Mouse (Mus musculus) CH12.LX (cell line): Measurements from ENCODE around the gene Tex36. TPM values are rescaled to one million over a fixed set of nuclear protein-coding genes. Genes with fewer than 3 reads are reported as not detected.

Experiments
- DNase-seq: peaks from one replicate; pipeline ENCODE4 v3.0.0-alpha.2; 2013; ENCODE audit errors: extremely low read depth
- H3K27ac ChIP-seq: 2 replicates; pipeline ENCODE4 v1.5.1; 2012; ENCODE audit warnings: low read depth, mild to moderate bottlenecking, control low read depth, moderate library complexity; ENCODE audit not compliant: insufficient read depth
- H3K27me3 ChIP-seq: replicated peaks from 2 replicates; pipeline ENCODE3; 2012; ENCODE audit warnings: inconsistent platforms
- H3K36me3 ChIP-seq, 2 experiments: replicated peaks in 1 of 2; 2 replicates each; pipeline versions ENCODE3 to v1.6.1; 2012; ENCODE audit warnings: inconsistent platforms in 1 of 2, low read length in 1 of 2, mild to moderate bottlenecking in 1 of 2, mixed read lengths in 1 of 2, moderate library complexity in 1 of 2; ENCODE audit not compliant: control insufficient read depth in 1 of 2, insufficient read depth in 1 of 2
- H3K4me1 ChIP-seq, 2 experiments: 2 replicates each; pipeline ENCODE4 v1.6.1; 2012; ENCODE audit warnings: inconsistent platforms in 1 of 2, moderate library complexity in 1 of 2; ENCODE audit not compliant: insufficient read depth in 2 of 2, control insufficient read depth in 1 of 2
- H3K4me2 ChIP-seq: 2 replicates; pipeline ENCODE4 v1.6.1; 2012; ENCODE audit warnings: low read depth, mild to moderate bottlenecking, control low read depth; ENCODE audit not compliant: poor library complexity, insufficient read depth, severe bottlenecking
- H3K4me3 ChIP-seq, 3 experiments: fragments of 150-350 bp in 1 of 3; sonication (generic) in 1 of 3; replicated peaks in 1 of 3; 2 replicates each; pipeline versions ENCODE3 to v1.5.1; 2011 to 2012; ENCODE audit warnings: low read depth in 2 of 3, low read length in 2 of 3, mild to moderate bottlenecking in 2 of 3, moderate library complexity in 2 of 3, control low read depth in 1 of 3, improper control_type of control experiment in 1 of 3, inconsistent platforms in 1 of 3, mixed read lengths in 1 of 3; ENCODE audit not compliant: poor library complexity in 1 of 3
- H3K79me2 ChIP-seq: replicated peaks from 2 replicates; pipeline ENCODE4 v1.6.1; 2012; ENCODE audit warnings: mild to moderate bottlenecking, moderate library complexity; ENCODE audit not compliant: control insufficient read depth, poor library complexity, insufficient read depth, severe bottlenecking; ENCODE audit errors: extremely low read depth
- H3K9ac ChIP-seq: 2 replicates; pipeline ENCODE4 v1.6.1; 2012; ENCODE audit warnings: low read depth, mild to moderate bottlenecking, control low read depth, moderate library complexity; ENCODE audit not compliant: insufficient read depth
- H3K9me3 ChIP-seq: replicated peaks from 2 replicates; pipeline ENCODE3; 2012; ENCODE audit warnings: low read length, inconsistent platforms, mixed read lengths
- CHD1 ChIP-seq: IDR thresholded peaks from 2 replicates; pipeline ENCODE4 v1.6.1; 2012; ENCODE audit warnings: low read depth, low read length, improper control_type of control experiment, inconsistent platforms
- CTCF ChIP-seq, 2 experiments: IDR thresholded peaks in 1 of 2; conservative IDR thresholded peaks in 1 of 2; 2 replicates each; pipeline ENCODE4 v1.5.1; 2011 to 2012; ENCODE audit warnings: low read depth in 2 of 2, low read length in 2 of 2, improper control_type of control experiment in 1 of 2, inconsistent platforms in 1 of 2, mild to moderate bottlenecking in 1 of 2, moderate library complexity in 1 of 2
- E2F4 ChIP-seq: IDR thresholded peaks from 2 replicates; pipeline ENCODE4 v1.6.1; 2011; ENCODE audit warnings: low read depth, low read length, improper control_type of control experiment; ENCODE audit not compliant: insufficient replicate concordance
- ETS1 ChIP-seq: conservative IDR thresholded peaks from 2 replicates; pipeline ENCODE4 v1.6.1; 2012; ENCODE audit warnings: low read depth, mild to moderate bottlenecking, inconsistent platforms, low read length, improper control_type of control experiment, moderate library complexity
- GABPA ChIP-seq: IDR thresholded peaks from 2 replicates; pipeline ENCODE4 v1.6.1; 2012; ENCODE audit warnings: low read depth, low read length, improper control_type of control experiment, inconsistent platforms; ENCODE audit not compliant: insufficient replicate concordance
- IRF4 ChIP-seq: IDR thresholded peaks from 2 replicates; pipeline ENCODE4 v1.6.1; 2014; ENCODE audit warnings: low read depth, mild to moderate bottlenecking, inconsistent platforms, low read length, improper control_type of control experiment
- JUN ChIP-seq: IDR thresholded peaks from 2 replicates; pipeline ENCODE4 v1.6.1; 2011; ENCODE audit warnings: low read depth, mild to moderate bottlenecking, low read length, improper control_type of control experiment, moderate library complexity; ENCODE audit not compliant: insufficient read depth
- JUND ChIP-seq: conservative IDR thresholded peaks from 2 replicates; pipeline ENCODE4 v1.6.1; 2011; ENCODE audit warnings: low read depth, low read length, improper control_type of control experiment
- KAT2A ChIP-seq: IDR thresholded peaks from 2 replicates; pipeline ENCODE4 v1.6.1; 2012; ENCODE audit warnings: low read length, improper control_type of control experiment, inconsistent platforms; ENCODE audit not compliant: insufficient replicate concordance
- MAFK ChIP-seq: IDR thresholded peaks from 2 replicates; pipeline ENCODE4 v1.6.1; 2011; ENCODE audit warnings: low read length, improper control_type of control experiment; ENCODE audit not compliant: insufficient replicate concordance
- MAX ChIP-seq: IDR thresholded peaks from 2 replicates; pipeline ENCODE4 v1.6.1; 2011; ENCODE audit warnings: low read length, improper control_type of control experiment
- MAZ ChIP-seq: IDR thresholded peaks from 2 replicates; pipeline ENCODE4 v1.6.1; 2012; ENCODE audit warnings: low read depth, mild to moderate bottlenecking, inconsistent platforms, low read length, improper control_type of control experiment, moderate library complexity
- MXI1 ChIP-seq: IDR thresholded peaks from 2 replicates; pipeline ENCODE4 v1.6.1; 2011; ENCODE audit warnings: mild to moderate bottlenecking, low read depth, low read length, improper control_type of control experiment
- MYC ChIP-seq: IDR thresholded peaks from 2 replicates; pipeline ENCODE4 v1.6.1; 2011; ENCODE audit warnings: low read depth, mild to moderate bottlenecking, improper control_type of control experiment, low read length
- POLR2A ChIP-seq: IDR thresholded peaks from 2 replicates; pipeline ENCODE4 v1.6.1; 2011; ENCODE audit warnings: low read depth, mild to moderate bottlenecking, improper control_type of control experiment, low read length
- RAD21 ChIP-seq: IDR thresholded peaks from 2 replicates; pipeline ENCODE4 v1.6.1; 2011; ENCODE audit warnings: low read depth, mild to moderate bottlenecking, low read length, improper control_type of control experiment, moderate library complexity
- RCOR1 ChIP-seq: conservative IDR thresholded peaks from 2 replicates; pipeline ENCODE4 v1.6.1; 2012; ENCODE audit warnings: low read depth, mild to moderate bottlenecking, inconsistent platforms, low read length, improper control_type of control experiment
- SIN3A ChIP-seq: IDR thresholded peaks from 2 replicates; pipeline ENCODE4 v1.6.1; 2012; ENCODE audit warnings: low read length, improper control_type of control experiment, inconsistent platforms
- SMC3 ChIP-seq: IDR thresholded peaks from 2 replicates; pipeline ENCODE4 v1.6.1; 2011; ENCODE audit warnings: low read depth, low read length, improper control_type of control experiment
- TCF12 ChIP-seq: IDR thresholded peaks from 2 replicates; pipeline ENCODE4 v1.6.1; 2014; ENCODE audit warnings: low read depth, mild to moderate bottlenecking, inconsistent platforms, low read length, improper control_type of control experiment
- USF1 ChIP-seq: IDR thresholded peaks from 2 replicates; pipeline ENCODE4 v1.6.1; 2014; ENCODE audit warnings: low read depth, mild to moderate bottlenecking, inconsistent platforms, low read length, improper control_type of control experiment
- USF2 ChIP-seq: conservative IDR thresholded peaks from 2 replicates; pipeline ENCODE4 v1.6.1; 2011; ENCODE audit warnings: low read depth, low read length, improper control_type of control experiment
- ZMIZ1 ChIP-seq: IDR thresholded peaks from 2 replicates; pipeline ENCODE4 v1.6.1; 2012; ENCODE audit warnings: low read depth, mild to moderate bottlenecking, inconsistent platforms, low read length, improper control_type of control experiment
- ZNF384 ChIP-seq: IDR thresholded peaks from 2 replicates; pipeline ENCODE4 v1.6.1; 2012; ENCODE audit warnings: low read depth, low read length, improper control_type of control experiment, inconsistent platforms
- dilution Hi-C: fragments of 300-500 bp; cut with MboI; formaldehyde crosslinking; loops from 2 replicates; pipeline ENCODE4 v1.14.3; 2020; ENCODE audit warnings: low sequenced_read_pairs; ENCODE audit not compliant: extremely low pct_unique_long_range_greater_than_20kb, extremely low pct_ligation_motif_present
- in situ Hi-C: fragments of 300-500 bp; cut with MboI; formaldehyde crosslinking; loops from 3 replicates; pipeline ENCODE4 v1.14.3; 2019; ENCODE audit warnings: low sequenced_read_pairs, low pct_ligation_motif_present, low pct_unique_long_range_greater_than_20kb, mixed read lengths
- polyA plus RNA-seq: library from polyadenylated mRNA; unstranded; fragments of >175 nt; gene quantifications from 2 replicates; pipeline ENCODE4 v1.2.1, GENCODE M21; 2012; ENCODE audit warnings: low read depth; ENCODE audit not compliant: insufficient read length
- total RNA-seq, 2 experiments: library from RNA; depleted of rRNA; stranded (reverse); fragments of 300-350 nt in 1 of 2; fragments of >200 nt in 1 of 2; gene quantifications; 2 replicates each; pipeline ENCODE4 v1.2.3; 2012 to 2014

The Tex36 gene
- total and polyA plus RNA-seq, 3 experiments, result not detected

DNA sequence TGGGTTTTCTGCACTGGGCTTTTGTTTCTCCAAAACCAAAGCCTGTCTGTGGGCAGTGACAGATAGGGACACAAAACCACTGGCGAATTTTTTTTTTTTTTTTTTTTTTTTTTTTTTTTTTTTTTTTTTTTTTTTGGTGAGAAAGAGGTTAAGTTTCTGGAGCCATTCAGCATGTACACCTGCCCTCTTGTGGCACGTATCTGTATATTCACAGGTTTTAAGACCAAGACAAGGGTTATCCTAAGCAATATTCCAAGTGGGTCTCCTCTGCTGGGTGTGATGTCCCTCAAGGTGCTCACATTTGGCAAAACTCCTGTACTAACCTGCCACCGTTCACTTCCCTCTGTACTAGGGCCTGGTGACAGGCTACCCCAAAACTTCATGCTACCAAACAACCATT lies 30.0 kb downstream of the Tex36 start:
- Histone ChIP-seq H3K9ac (no peak overlapping the region), H3K4me1 (no peaks in the 10 kb centered on the region; a peak in 1 of 4 replicates), H3K27ac (no peak overlapping the region)
- peak; percentile 23 for DNase-seq
- dilution Hi-C loops, result no loop called here
- TF ChIP-seq MAFK, result no peak
- TF ChIP-seq CTCF (conservative IDR thresholded peaks at IDR 0.05 in 1 of 2, IDR thresholded peaks at IDR 0.05 in 1 of 2; ENCODE audit: low read depth in 2 of 2, low read length in 2 of 2), result peak in 1 of 2 experiments; percentile 52; a peak in 2 of 4 replicates
- TF ChIP-seq ZNF384, result peak; percentile 97
- no peak for TF ChIP-seq KAT2A
- TF ChIP-seq ZMIZ1, result no peak
- peak; percentile 31 for TF ChIP-seq SMC3
- TF ChIP-seq RAD21, result peak; percentile 46
- TF ChIP-seq ETS1, result no peak
- no peak for TF ChIP-seq USF1
- TF ChIP-seq, all 38 proteins: peak for 4
- Histone ChIP-seq H3K79me2 (no peaks in the 10 kb centered on the region), H3K9me3 (no peaks in the 10 kb centered on the region), H3K4me3 (no peak overlapping the region), H3K36me3 (no peaks in the 10 kb centered on the region), H3K27me3 (peaks cover 84% of the 10 kb centered on the region), H3K4me2 (no peak overlapping the region)
- in situ Hi-C loops, result no loop called here

DNA sequence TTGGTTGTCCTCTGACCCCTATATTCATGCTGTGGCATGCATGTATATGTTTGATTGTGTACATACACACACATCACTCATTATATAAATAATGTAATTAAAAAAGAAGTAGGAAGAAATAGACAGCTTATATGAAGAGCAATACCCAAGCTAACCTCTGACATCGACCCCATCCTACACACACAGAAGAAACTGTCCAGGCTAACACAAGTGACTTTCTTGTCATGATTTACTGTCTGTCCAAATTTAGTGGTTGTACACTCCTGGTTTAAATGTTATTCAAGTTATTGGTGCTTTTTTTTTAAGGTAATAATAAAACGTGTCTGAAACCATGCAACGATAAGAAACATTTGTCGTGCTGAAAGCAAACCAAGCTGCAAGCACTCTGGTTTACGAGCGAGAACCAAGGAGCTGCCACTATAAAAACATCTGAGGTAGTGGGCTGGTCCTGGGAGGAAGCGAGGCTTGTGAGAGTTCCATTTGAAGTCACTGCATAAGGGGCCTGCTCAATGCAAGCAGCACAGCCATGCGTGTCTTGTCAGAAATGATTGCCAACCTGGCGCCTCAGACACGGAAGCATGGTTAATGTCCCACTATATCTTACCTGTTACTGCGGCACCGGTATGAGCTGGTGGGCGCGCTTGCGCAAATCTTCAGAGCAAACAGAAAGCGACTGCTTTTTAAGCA lies 32.6 kb downstream of the Tex36 start:
- Histone ChIP-seq H3K27ac (no peak overlapping the region), H3K36me3 (no peaks in the 10 kb centered on the region), H3K79me2 (no peaks in the 10 kb centered on the region), H3K4me3 (no peak overlapping the region), H3K4me2 (no peak overlapping the region), H3K9me3 (no peaks in the 10 kb centered on the region), H3K9ac (no peak overlapping the region), H3K4me1 (no peaks in the 10 kb centered on the region; a peak in 1 of 4 replicates), H3K27me3 (peaks cover 78% of the 10 kb centered on the region)
- in situ Hi-C loops, result no loop called here
- no peak for DNase-seq
- dilution Hi-C loops, result no loop called here
- no peak for TF ChIP-seq KAT2A

DNA sequence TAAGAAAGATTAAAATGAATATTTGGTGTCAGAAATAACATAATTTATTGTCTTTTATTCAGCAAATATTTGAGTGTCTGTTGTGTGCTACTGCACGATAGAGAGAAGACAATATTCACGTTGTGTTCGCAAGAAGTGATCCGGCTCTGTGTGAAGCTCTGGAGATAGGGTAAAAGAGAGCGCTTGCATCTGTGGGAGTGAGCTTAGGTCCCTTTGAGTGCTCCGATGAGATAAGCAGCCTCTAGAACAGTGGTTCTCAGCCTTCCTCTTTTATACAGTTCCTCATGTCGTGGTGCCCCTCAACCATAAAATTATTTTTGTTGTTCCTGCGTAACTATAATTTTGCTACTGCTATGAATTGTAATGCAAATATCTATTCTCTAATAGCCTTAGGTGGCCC lies 37.4 kb downstream of the Tex36 start:
- Histone ChIP-seq H3K4me2 (no peak overlapping the region), H3K9me3 (no peaks in the 10 kb centered on the region), H3K4me1 (no peaks in the 10 kb centered on the region), H3K27me3 (peaks cover 84% of the 10 kb centered on the region), H3K36me3 (no peaks in the 10 kb centered on the region), H3K79me2 (no peaks in the 10 kb centered on the region), H3K4me3 (no peak overlapping the region), H3K9ac (no peak overlapping the region), H3K27ac (no peak overlapping the region)
- in situ Hi-C loops (no loop called here), dilution Hi-C loops (no loop called here)
- no peak for TF ChIP-seq ETS1
- TF ChIP-seq USF2, result no peak
- no peak for TF ChIP-seq RCOR1
- no peak for TF ChIP-seq IRF4
- TF ChIP-seq MXI1, result no peak
- TF ChIP-seq JUND, result no peak
- no peak for TF ChIP-seq JUN
- TF ChIP-seq SMC3, result no peak
- TF ChIP-seq CTCF (conservative IDR thresholded peaks at IDR 0.05 in 1 of 2, IDR thresholded peaks at IDR 0.05 in 1 of 2; ENCODE audit: low read depth in 2 of 2, low read length in 2 of 2), result no peak
- TF ChIP-seq KAT2A, result no peak
- TF ChIP-seq TCF12, result no peak
- no peak for TF ChIP-seq CHD1
- TF ChIP-seq GABPA, result no peak
- TF ChIP-seq MYC, result no peak
- no peak for TF ChIP-seq ZNF384
- no peak for TF ChIP-seq POLR2A
- no peak for TF ChIP-seq E2F4
- TF ChIP-seq MAX, result no peak
- TF ChIP-seq SIN3A, result no peak
- no peak for TF ChIP-seq MAZ
- no peak for DNase-seq
